Mouse (Mus musculus): ENCODE results near the gene Med12. TPM values are rescaled to one million over a fixed set of nuclear protein-coding genes. Genes with fewer than 3 reads are reported as not detected.

Gene Med12
- total and polyA plus RNA-seq, 2 experiments from 2014 or later = 19.0 to 64.9 TPM

GRCm38 (mm10) chrX:101285953-101286670 lies 12.3 kb downstream of the Med12 start:
- ATAC-seq = no peak
- no peaks in the 10 kb centered on the region for H3K9me3 ChIP-seq (ENCODE audit: low read length)
- H3K4me3 ChIP-seq (ENCODE audit: low read length) = no peak overlapping the region
- no peaks in the 10 kb centered on the region for H3K4me1 ChIP-seq (ENCODE audit: insufficient read depth, low read length)
- TF ChIP-seq CTCF (IDR thresholded peaks at IDR 0.05; ENCODE audit: low read depth) = no peak
- H3K36me3 ChIP-seq (ENCODE audit: insufficient read depth, low read length) = peaks cover 17% of the 10 kb centered on the region; the same call in 1 of the 2 replicates
- H3K27ac ChIP-seq = no peak overlapping the region
- no peak overlapping the region for H3K9ac ChIP-seq (replicated peaks; ENCODE audit: low read length)
- 91% methylated on average over 14 of the region's 14 CpGs for WGBS
- H3K4me2 ChIP-seq (ENCODE audit: low read depth, low read length) = no peak overlapping the region
- DNase-seq (ENCODE audit: low spot score) = no peak
- no peaks in the 10 kb centered on the region for H3K27me3 ChIP-seq (ENCODE audit: insufficient read depth, low read length)

- ATAC-seq = no peak
- DNase-seq (ENCODE audit: low spot score) = no peak
- peaks cover 17% of the 10 kb centered on the region; the same call in 1 of the 2 replicates for H3K36me3 ChIP-seq (ENCODE audit: insufficient read depth, low read length)
- no peaks in the 10 kb centered on the region for H3K27me3 ChIP-seq (ENCODE audit: insufficient read depth, low read length)
- no peak overlapping the region for H3K27ac ChIP-seq
- H3K4me1 ChIP-seq (ENCODE audit: insufficient read depth, low read length) = no peaks in the 10 kb centered on the region
- H3K4me3 ChIP-seq (ENCODE audit: low read length) = no peak overlapping the region
- no peaks in the 10 kb centered on the region for H3K9me3 ChIP-seq (ENCODE audit: low read length)
- WGBS = 96% methylated on average over 3 of the region's 3 CpGs
- H3K4me2 ChIP-seq (ENCODE audit: low read depth, low read length) = no peak overlapping the region
- TF ChIP-seq CTCF (IDR thresholded peaks at IDR 0.05; ENCODE audit: low read depth) = no peak
- H3K9ac ChIP-seq (replicated peaks; ENCODE audit: low read length) = no peak overlapping the region
Measured at GRCm38 (mm10) chrX:101287543-101287942, 13.7 kb downstream of the Med12 start.

GRCm38 (mm10) chrX:101288432-101288831 lies 14.6 kb downstream of the Med12 start:
- Histone ChIP-seq H3K4me1 (ENCODE audit: insufficient read depth, low read length) (no peaks in the 10 kb centered on the region), H3K27ac (no peak overlapping the region), H3K4me2 (ENCODE audit: low read depth, low read length) (no peak overlapping the region), H3K4me3 (ENCODE audit: low read length) (no peak overlapping the region), H3K36me3 (ENCODE audit: insufficient read depth, low read length) (peaks cover 17% of the 10 kb centered on the region; the same call in 1 of the 2 replicates), H3K27me3 (ENCODE audit: insufficient read depth, low read length) (no peaks in the 10 kb centered on the region), H3K9ac (replicated peaks; ENCODE audit: low read length) (no peak overlapping the region), H3K9me3 (ENCODE audit: low read length) (no peaks in the 10 kb centered on the region)
- no peak for ATAC-seq
- WGBS = 83% methylated on average over 6 of the region's 6 CpGs
- no peak for DNase-seq (ENCODE audit: low spot score)
- TF ChIP-seq CTCF (IDR thresholded peaks at IDR 0.05; ENCODE audit: low read depth) = no peak

- 90% methylated on average over 7 of the region's 7 CpGs for WGBS
- no peak for TF ChIP-seq CTCF (IDR thresholded peaks at IDR 0.05; ENCODE audit: low read depth)
- Histone ChIP-seq H3K9me3 (ENCODE audit: low read length) (no peaks in the 10 kb centered on the region), H3K27ac (no peak overlapping the region), H3K9ac (replicated peaks; ENCODE audit: low read length) (no peak overlapping the region), H3K27me3 (ENCODE audit: insufficient read depth, low read length) (no peaks in the 10 kb centered on the region), H3K4me3 (ENCODE audit: low read length) (no peak overlapping the region), H3K36me3 (ENCODE audit: insufficient read depth, low read length) (peaks cover 17% of the 10 kb centered on the region; the same call in 1 of the 2 replicates), H3K4me2 (ENCODE audit: low read depth, low read length) (no peak overlapping the region), H3K4me1 (ENCODE audit: insufficient read depth, low read length) (no peaks in the 10 kb centered on the region)
- DNase-seq (ENCODE audit: low spot score) (no peak), ATAC-seq (no peak)
Measured at GRCm38 (mm10) chrX:101289037-101289436, 15.2 kb downstream of the Med12 start.

GRCm38 (mm10) chrX:101290111-101290510 lies 16.3 kb downstream of the Med12 start:
- Histone ChIP-seq H3K9me3 (ENCODE audit: low read length) (no peaks in the 10 kb centered on the region), H3K4me2 (ENCODE audit: low read depth, low read length) (no peak overlapping the region), H3K4me3 (ENCODE audit: low read length) (no peak overlapping the region), H3K27me3 (ENCODE audit: insufficient read depth, low read length) (no peaks in the 10 kb centered on the region), H3K9ac (replicated peaks; ENCODE audit: low read length) (no peak overlapping the region), H3K27ac (no peak overlapping the region), H3K4me1 (ENCODE audit: insufficient read depth, low read length) (no peaks in the 10 kb centered on the region), H3K36me3 (ENCODE audit: insufficient read depth, low read length) (peaks cover 17% of the 10 kb centered on the region; the same call in 1 of the 2 replicates)
- WGBS = 91% methylated on average over 10 of the region's 10 CpGs
- no peak for ATAC-seq
- no peak for DNase-seq (ENCODE audit: low spot score)
- no peak for TF ChIP-seq CTCF (IDR thresholded peaks at IDR 0.05; ENCODE audit: low read depth)

- H3K9ac ChIP-seq (replicated peaks; ENCODE audit: low read length) = peak within 1 kb of the TSS; percentile 69
- no peaks in the 10 kb centered on the region for H3K4me1 ChIP-seq (ENCODE audit: insufficient read depth, low read length)
- TF ChIP-seq CTCF (IDR thresholded peaks at IDR 0.05; ENCODE audit: low read depth) = no peak
- DNase-seq (ENCODE audit: low spot score) (peak; percentile 78), ATAC-seq (peak; percentile 25; the same call in 1 of the 2 replicates)
- no peaks in the 10 kb centered on the region for H3K9me3 ChIP-seq (ENCODE audit: low read length)
- peak within 1 kb of the TSS; percentile 56 for H3K4me2 ChIP-seq (ENCODE audit: low read depth, low read length)
- WGBS = 33% methylated on average over 10 of the region's 24 CpGs
- H3K27ac ChIP-seq = peak within 1 kb of the TSS; percentile 87
- H3K36me3 ChIP-seq (ENCODE audit: insufficient read depth, low read length) = no peaks in the 10 kb centered on the region
- H3K27me3 ChIP-seq (ENCODE audit: insufficient read depth, low read length) = no peaks in the 10 kb centered on the region
- peak within 1 kb of the TSS; percentile 53 for H3K4me3 ChIP-seq (ENCODE audit: low read length)
Measured at GRCm38 (mm10) chrX:101299055-101299454, 25.2 kb downstream of the Med12 start, which contains the start of gene Nlgn3. Nlgn3 (plus strand) TSS chrX:101299168.
